Mouse (Mus musculus): ENCODE measurements at regions not wholly inside any gene's neighbourhood (a gene's known extent, or its start where the extent isn't known, plus 50 kb on each side); places are given as distances from the start of the nearest gene placed in this dataset.
"Not testable (repeated sequence)": the region's sequence is repeated elsewhere in the genome, so short reads cannot be mapped to it uniquely, and the experiment has no call there.

DNA sequence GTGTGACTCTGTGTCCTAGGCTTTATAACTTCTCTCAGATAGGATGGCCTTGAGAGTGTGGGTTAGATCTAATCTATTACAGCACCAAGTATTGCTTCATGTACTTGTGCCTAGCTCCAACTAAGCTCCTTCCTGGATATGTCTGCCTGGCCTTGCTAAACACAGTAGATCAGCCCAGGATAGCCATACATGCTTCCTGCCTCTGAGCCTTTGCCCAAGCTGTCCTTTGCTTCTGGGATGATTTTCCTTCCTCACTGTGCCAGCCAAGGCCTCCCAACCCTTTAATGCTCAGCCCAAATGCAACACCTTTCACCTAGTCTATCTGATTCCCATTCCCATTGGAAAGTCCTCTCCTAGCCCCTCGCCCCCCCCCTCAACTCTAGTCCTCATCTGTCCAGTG lies 208.9 kb downstream of the Gm15319 start:
- H3K4me3 ChIP-seq; H3K36me3 ChIP-seq (ENCODE audit: control insufficient read depth, insufficient read depth, low read length); H3K4me1 ChIP-seq (ENCODE audit: control insufficient read depth, insufficient read depth, low read length); H3K79me2 ChIP-seq (replicated peaks; ENCODE audit: control insufficient read depth, insufficient read depth, low read length); H3K27ac ChIP-seq; H3K9ac ChIP-seq (ENCODE audit: low read depth, low read length); H3K27me3 ChIP-seq (ENCODE audit: control insufficient read depth, insufficient read depth, low read length); intact Hi-C loops (cut with DNase I): not testable (repeated sequence)
- DNase-seq, result peak in 1 of 2 experiments; percentile 10
- 100% methylated on average over 1 of the region's 1 CpGs for WGBS

Data from heart, adult 2 months (tissue).